Mouse (Mus musculus) lung, adult 2 months (tissue): ENCODE data around the gene Setdb1. TPM values are rescaled to one million over a fixed set of nuclear protein-coding genes. Genes with fewer than 3 reads are reported as not detected.

Experiments used
- DNase-seq: peaks from one replicate; pipeline ENCODE4 v3.0.0; 2022
- H3K4me1 ChIP-seq: fragments of 200-500 bp; 2 replicates; pipeline ENCODE4 v1.6.1; 2011; ENCODE audit warnings: low read length; ENCODE audit not compliant: control insufficient read depth, insufficient read depth
- H3K4me3 ChIP-seq: fragments of 200-500 bp; replicated peaks from 2 replicates; pipeline ENCODE3; 2011; ENCODE audit warnings: low read depth, mild to moderate bottlenecking, control low read depth, low read length; ENCODE audit errors: extremely low read depth
- CTCF ChIP-seq: fragments of 200-500 bp; IDR thresholded peaks from 2 replicates; pipeline ENCODE4 v1.5.1; 2011; ENCODE audit warnings: mild to moderate bottlenecking, low read length, control low read depth; ENCODE audit not compliant: insufficient read depth
- POLR2A ChIP-seq: fragments of 200-500 bp; IDR thresholded peaks from 2 replicates; pipeline ENCODE4 v1.6.1; 2011; ENCODE audit warnings: low read depth, mild to moderate bottlenecking, control low read depth, low read length, borderline replicate concordance; ENCODE audit errors: extremely low read depth
- WGBS: fragments of 180-500 bp; shearing (Covaris S2); methylation state at CpG from one replicate; pipeline ENCODE4 v1.1.7; 2018; 5-methylcytosine and 5-hydroxymethylcytosine counted together
- polyA plus RNA-seq: library from polyadenylated mRNA; depleted of rRNA; stranded (reverse); fragments of >200 nt; gene quantifications from 2 replicates; pipeline ENCODE4 v1.2.3, GENCODE M21; 2012

Gene Setdb1
- polyA plus RNA-seq, 1 experiment: 14.7 TPM

- peak; percentile 78 for DNase-seq
- TF ChIP-seq CTCF (no peak), POLR2A (peak; percentile 74; the same call in 1 of the 2 replicates)
Observed at GRCm38 (mm10) chr3:95318548-95318947, 38.5 kb downstream of the Setdb1 start.

DNA sequence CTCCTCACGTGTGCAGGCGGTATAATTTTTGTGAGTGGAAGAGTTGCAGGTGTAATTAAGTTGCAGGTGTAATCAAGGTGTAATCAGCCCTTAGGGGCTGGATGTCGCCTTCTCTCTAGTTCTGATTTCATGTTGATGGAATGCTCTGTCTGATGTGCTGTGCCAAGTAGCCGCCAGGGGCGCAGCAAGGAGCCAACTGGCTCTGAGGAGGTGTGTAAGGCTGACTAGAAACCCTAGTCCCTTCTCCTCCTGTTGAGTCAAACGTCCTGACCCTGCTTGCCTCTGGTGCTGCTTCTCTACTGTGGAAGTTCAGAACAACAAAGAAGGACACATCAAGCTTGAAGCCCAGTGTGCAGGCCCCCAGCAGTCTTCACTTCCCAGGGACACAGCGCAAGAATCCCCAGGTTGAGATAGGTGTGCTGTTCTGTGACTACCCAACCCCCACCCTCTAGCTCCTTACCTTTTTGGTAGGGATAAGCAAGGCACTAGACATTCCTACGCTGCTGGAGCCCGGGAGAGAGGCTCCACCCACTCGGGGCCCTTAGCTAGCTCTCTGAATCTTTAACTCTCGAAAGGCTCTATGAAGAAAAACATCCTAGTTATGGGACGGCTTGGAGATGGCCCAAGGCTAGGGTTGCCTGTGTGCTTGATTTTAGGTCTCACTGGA is 39.5 kb downstream of the Setdb1 start:
- peak overlapping the region; percentile 35 for H3K4me3 ChIP-seq
- DNase-seq: peak; percentile 77
- TF ChIP-seq POLR2A: 0 out of 2 replicates have a peak, but pooled peaks have one; percentile 22
- TF ChIP-seq CTCF: peak; percentile 75
- 21% methylated on average over 12 of the region's 12 CpGs for WGBS
- peaks cover 19% of the 10 kb centered on the region for H3K4me1 ChIP-seq

More at GRCm38 (mm10) chr3:95318548-95318947, 38.5 kb downstream of the Setdb1 start:
- Histone ChIP-seq H3K4me3 (no peak overlapping the region), H3K4me1 (peaks cover 19% of the 10 kb centered on the region)
- 36% methylated on average over 6 of the region's 6 CpGs for WGBS

- 6% methylated on average over 9 of the region's 9 CpGs for WGBS
Observed at GRCm38 (mm10) chr3:95315844-95316550, 41.0 kb downstream of the Setdb1 start.

GRCm38 (mm10) chr3:95315094-95315843 is 41.7 kb downstream of the Setdb1 start:
- Histone ChIP-seq H3K4me1 (peaks cover 19% of the 10 kb centered on the region), H3K4me3 (peak overlapping the region; percentile 66)
- TF ChIP-seq POLR2A (peak; percentile 55; the same call in 1 of the 2 replicates), CTCF (no peak)
- peak; percentile 91 for DNase-seq
- WGBS: under 1% methylated on average over 67 of the region's 71 CpGs

More at GRCm38 (mm10) chr3:95315844-95316550, 41.0 kb downstream of the Setdb1 start:
- no peak for DNase-seq
- peak overlapping the region; percentile 59 for H3K4me3 ChIP-seq
- H3K4me1 ChIP-seq: peaks cover 19% of the 10 kb centered on the region
- TF ChIP-seq POLR2A (no peak), CTCF (no peak)

- H3K4me3 ChIP-seq: peak within 1 kb of the TSS; percentile 66
- TF ChIP-seq POLR2A: no peak
- H3K4me1 ChIP-seq: peaks cover 19% of the 10 kb centered on the region
- 9% methylated on average over 27 of the region's 27 CpGs for WGBS
- no peak for DNase-seq
Observed at GRCm38 (mm10) chr3:95314486-95315093, 42.4 kb downstream of the Setdb1 start, which contains the start of gene Cers2. Cers2 (plus strand) TSS chr3:95314791.

DNA sequence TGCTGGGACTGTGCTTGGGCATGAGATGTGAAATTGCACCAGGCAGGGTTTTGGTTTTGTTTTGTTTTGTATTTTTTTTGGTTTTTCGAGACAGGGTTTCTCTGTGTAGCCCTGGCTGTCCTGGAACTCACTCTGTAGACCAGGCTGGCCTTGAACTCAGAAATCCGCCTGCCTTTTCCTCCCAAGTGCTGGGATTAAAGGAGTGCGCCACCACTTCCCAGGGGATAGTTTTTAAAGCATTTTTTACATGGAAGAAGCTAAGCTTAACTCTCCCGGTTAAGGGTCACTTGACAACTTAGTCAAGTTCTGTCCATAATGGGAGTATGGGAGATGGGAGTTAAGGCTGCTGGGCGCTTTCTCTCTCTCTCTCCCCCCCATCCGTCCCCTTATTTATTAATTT is 42.9 kb downstream of the Setdb1 start:
- peaks cover 16% of the 10 kb centered on the region for H3K4me1 ChIP-seq
- no peak for DNase-seq

GRCm38 (mm10) chr3:95313476-95313875 is 43.5 kb downstream of the Setdb1 start:
- no peak for DNase-seq
- 67% methylated on average over 7 of the region's 7 CpGs for WGBS
- peaks cover 11% of the 10 kb centered on the region for H3K4me1 ChIP-seq
- TF ChIP-seq CTCF: no peak
- TF ChIP-seq POLR2A: no peak
- H3K4me3 ChIP-seq: no peak overlapping the region

More for the DNA sequence above, 42.9 kb downstream of the Setdb1 start:
- no peak for TF ChIP-seq POLR2A
- no peak for TF ChIP-seq CTCF
- H3K4me3 ChIP-seq: no peak overlapping the region
- 80% methylated on average over 6 of the region's 6 CpGs for WGBS

- Histone ChIP-seq H3K4me3 (no peak overlapping the region), H3K4me1 (peaks cover 7% of the 10 kb centered on the region; the same call in 1 of the 2 replicates)
- 23% methylated on average over 6 of the region's 6 CpGs for WGBS
- TF ChIP-seq CTCF: no peak
- TF ChIP-seq POLR2A: no peak
- DNase-seq: no peak
Observed at GRCm38 (mm10) chr3:95312623-95313022, 44.4 kb downstream of the Setdb1 start.
